Mouse (Mus musculus) testis, adult 2 months (tissue): ENCODE results near the gene Nprl3.
"Not testable (repeated sequence)": the region's sequence is repeated elsewhere in the genome, so short reads cannot be mapped to it uniquely, and the experiment has no call there.

Experiments
- CTCF ChIP-seq: fragments of 200-500 bp; IDR thresholded peaks from 2 replicates; pipeline ENCODE4 v1.5.1; 2012; ENCODE audit warnings: low read depth, mild to moderate bottlenecking, inconsistent platforms, low read length, moderate library complexity; ENCODE audit not compliant: control insufficient read depth, insufficient read depth, insufficient replicate concordance
- POLR2A ChIP-seq: fragments of 200-500 bp; IDR thresholded peaks from 2 replicates; pipeline ENCODE4 v1.6.1; 2012; ENCODE audit warnings: low read depth, mild to moderate bottlenecking, inconsistent platforms, low read length, moderate library complexity; ENCODE audit not compliant: control insufficient read depth

DNA sequence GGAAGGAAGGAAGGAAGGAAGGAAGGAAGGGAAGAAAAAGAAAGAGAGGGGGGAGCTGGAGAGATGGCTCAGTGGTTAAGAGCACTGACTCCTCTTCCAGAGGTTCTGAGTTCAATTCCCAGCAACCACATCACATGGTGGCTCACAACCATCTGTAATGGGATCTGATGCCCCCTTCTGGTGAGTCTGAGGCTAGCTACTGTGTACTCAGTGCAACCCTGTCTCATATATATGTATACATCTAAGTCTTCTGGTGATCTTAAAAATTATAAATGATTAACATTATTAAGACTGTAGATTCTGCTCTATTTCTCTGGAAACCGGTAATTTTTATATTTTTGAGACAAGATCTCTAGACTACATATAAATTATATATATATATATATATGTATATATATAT lies 66.5 kb downstream of the Nprl3 start:
- not testable (repeated sequence) for TF ChIP-seq CTCF, POLR2A
